Mouse (Mus musculus) ES-E14 (cell line): ENCODE results near the gene Kcmf1.

Experiments used
- CHD2 ChIP-seq: IDR thresholded peaks from 2 replicates; pipeline ENCODE4 v1.6.1; 2014; ENCODE audit warnings: mild to moderate bottlenecking, low read depth, low read length, inconsistent platforms
- HCFC1 ChIP-seq: IDR thresholded peaks from 2 replicates; pipeline ENCODE4 v1.6.1; 2012; ENCODE audit warnings: low read length, inconsistent platforms, borderline replicate concordance; ENCODE audit not compliant: insufficient read depth
- ZC3H11A ChIP-seq: IDR thresholded peaks from 2 replicates; pipeline ENCODE4 v1.6.1; 2012; ENCODE audit warnings: low read depth, mild to moderate bottlenecking, inconsistent platforms, low read length, borderline replicate concordance
- ZNF384 ChIP-seq: IDR thresholded peaks from 2 replicates; pipeline ENCODE4 v1.6.1; 2012; ENCODE audit warnings: low read depth, low read length, inconsistent platforms

DNA sequence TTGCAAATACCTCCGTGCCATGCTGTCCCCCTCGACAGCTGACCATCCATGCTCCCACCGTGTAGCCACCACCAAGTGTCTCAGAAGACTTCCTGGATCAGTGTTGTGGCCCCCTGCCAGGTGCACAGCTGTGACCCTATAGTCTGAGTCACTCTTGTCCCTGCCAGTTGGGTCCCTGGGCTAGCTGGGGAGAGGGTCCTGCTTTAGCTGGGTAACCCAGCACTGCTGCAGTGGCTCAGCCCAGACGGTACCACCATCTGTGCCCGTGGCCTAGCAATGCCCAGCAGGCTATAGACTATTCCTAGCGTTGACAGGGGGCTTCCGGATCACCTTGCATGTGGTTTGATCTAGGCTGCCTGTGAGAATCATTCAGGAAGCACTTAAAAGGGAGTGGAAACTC is 89.5 kb downstream of the Kcmf1 start:
- no peak for TF ChIP-seq ZC3H11A
- no peak for TF ChIP-seq HCFC1
- no peak for TF ChIP-seq CHD2
- no peak for TF ChIP-seq ZNF384
